In genomic region chr13:23521703-23522102, GRCm38 (mm10) we compare ENCODE assay signal across 7 mouse cellular contexts. TPM values are rescaled to one million over a fixed set of nuclear protein-coding genes. Genes with fewer than 3 reads are reported as not detected.
A peak's percentile ranks its signal among the peaks of the same experiment; 100 is the strongest.
DNase-seq lines count a peak whose midpoint lies in the region; ATAC-seq lines count a peak whose summit lies in the region.

No protein-coding gene starts in this region.

- H3K27ac ChIP-seq in intestine, embryonic 14.5 days (ENCODE audit: low read depth) = no peak overlapping the region

- H3K9ac ChIP-seq in intestine, embryonic 14.5 days (ENCODE audit: low read length) = no peak overlapping the region

- no peak overlapping the region for H3K4me3 ChIP-seq in intestine, embryonic 14.5 days (ENCODE audit: low read depth, low read length)

- no peaks in the 10 kb centered on the region for H3K27me3 ChIP-seq in intestine, embryonic 14.5 days (replicated peaks; ENCODE audit: control insufficient read depth, insufficient read depth, low read length)

- WGBS in intestine, embryonic 14.5 days = 2% methylated on average over 14 of the region's 14 CpGs

- H3K4me1 ChIP-seq in intestine, embryonic 14.5 days (replicated peaks; ENCODE audit: control insufficient read depth, insufficient read depth, low read length) = no peaks in the 10 kb centered on the region

- no peaks in the 10 kb centered on the region for H3K36me3 ChIP-seq in intestine, embryonic 14.5 days (ENCODE audit: control insufficient read depth, insufficient read depth, low read length)

- H3K4me2 ChIP-seq in intestine, embryonic 14.5 days (ENCODE audit: low read length) = peak overlapping the region; percentile 36

- ATAC-seq in intestine, embryonic 14.5 days (replicated peaks; ENCODE audit: low FRiP score, low TSS enrichment, low read depth) = no peak

- intact Hi-C loops in gastrocnemius, postnatal 36 days (cut with DNase I) = no loop called here
- intact Hi-C loops in left cerebral cortex, postnatal 25 days (cut with DNase I) = no loop called here

- no peaks in the 10 kb centered on the region for H3K9me3 ChIP-seq in intestine, embryonic 14.5 days (ENCODE audit: control insufficient read depth, low read length)

- peak; percentile 91 for DNase-seq in R1 (ENCODE audit: low read depth, low spot score)
- peak; percentile 70 for DNase-seq in cerebellum, adult 9-11 months
- peak; percentile 56 to 60 for DNase-seq in gastrocnemius, postnatal 36 days
- peak; percentile 87 for DNase-seq in intestine, embryonic 14.5 days (ENCODE audit: low spot score)
- peak; percentile 79 to 87 for DNase-seq in left cerebral cortex, postnatal 25 days (ENCODE audit: low spot score in 2 of 2)
- DNase-seq in mesoderm, embryonic 11.5 days (ENCODE audit: low read depth, low spot score) = peak; percentile 83
- peak; percentile 72 to 78 for DNase-seq in spleen, postnatal 14 days (ENCODE audit: low spot score in 2 of 2)

RNA-seq across cellular contexts. Expression of gene Hist1h4h, which starts 9.1 kb away (rescaled TPM):
- 100 to 1,000 TPM; 130 to 153 TPM for total RNA-seq in gastrocnemius, postnatal 36 days (2021)
- 6.5 and 6.9 TPM in 2 replicates for polyA plus RNA-seq in intestine, embryonic 14.5 days (2014; fragmentation: Nextera tagmentation; extraction: Ambion mirVana)
- 100 to 1,000 TPM; 300 to 349 TPM for total RNA-seq in left cerebral cortex, postnatal 25 days (2021)

RNA-seq across cellular contexts. Expression of gene Hist1h2af, which starts 12.0 kb away (rescaled TPM):
- 10 to 100 TPM in 1 of 2 experiments, 1 to 10 TPM in 1; 7.7 to 11.5 TPM for total RNA-seq in gastrocnemius, postnatal 36 days (2021)
- 12.1 and 15.7 TPM in 2 replicates for polyA plus RNA-seq in intestine, embryonic 14.5 days (2014; fragmentation: Nextera tagmentation; extraction: Ambion mirVana)
- total RNA-seq in left cerebral cortex, postnatal 25 days (2021) = 1 to 10 TPM; 1.6 to 3.9 TPM

RNA-seq across cellular contexts. Expression of gene Hist1h3g, which starts 13.5 kb away (rescaled TPM):
- 1 to 10 TPM; 2.8 to 5.0 TPM for total RNA-seq in gastrocnemius, postnatal 36 days (2021)
- polyA plus RNA-seq in intestine, embryonic 14.5 days (2014; fragmentation: Nextera tagmentation; extraction: Ambion mirVana) = 6.1 and 8.1 TPM in 2 replicates
- total RNA-seq in left cerebral cortex, postnatal 25 days (2021) = 1 to 10 TPM; 3.1 to 4.6 TPM

RNA-seq across cellular contexts. Expression of gene Hist1h2bh, which starts 21.5 kb away (rescaled TPM):
- 1 to 10 TPM; 1.7 to 2.1 TPM for total RNA-seq in gastrocnemius, postnatal 36 days (2021)
- polyA plus RNA-seq in intestine, embryonic 14.5 days (2014; fragmentation: Nextera tagmentation; extraction: Ambion mirVana) = 0.47 and 1.1 TPM in 2 replicates
- under 1 TPM; 0.57 to 0.87 TPM for total RNA-seq in left cerebral cortex, postnatal 25 days (2021)

RNA-seq across cellular contexts. Expression of gene Hist1h3f, which starts 22.1 kb away (rescaled TPM):
- total RNA-seq in gastrocnemius, postnatal 36 days (2021) = 1 to 10 TPM; 5.5 to 6.4 TPM
- polyA plus RNA-seq in intestine, embryonic 14.5 days (2014; fragmentation: Nextera tagmentation; extraction: Ambion mirVana) = 1.1 and 1.2 TPM in 2 replicates
- 10 to 100 TPM; 16.0 to 17.8 TPM for total RNA-seq in left cerebral cortex, postnatal 25 days (2021)
